Mouse (Mus musculus) erythroblast, embryonic 14.5 days (primary cell): ENCODE results near the gene Slc29a4.

Experiments used
- GATA1 ChIP-seq: IDR thresholded peaks from 2 replicates; pipeline ENCODE4 v1.6.1; 2012; ENCODE audit warnings: low read length, inconsistent platforms, mixed read lengths
- TAL1 ChIP-seq: IDR thresholded peaks from 3 replicates; pipeline ENCODE4 v1.6.1; 2012; ENCODE audit warnings: low read length, inconsistent platforms, mixed read lengths

DNA sequence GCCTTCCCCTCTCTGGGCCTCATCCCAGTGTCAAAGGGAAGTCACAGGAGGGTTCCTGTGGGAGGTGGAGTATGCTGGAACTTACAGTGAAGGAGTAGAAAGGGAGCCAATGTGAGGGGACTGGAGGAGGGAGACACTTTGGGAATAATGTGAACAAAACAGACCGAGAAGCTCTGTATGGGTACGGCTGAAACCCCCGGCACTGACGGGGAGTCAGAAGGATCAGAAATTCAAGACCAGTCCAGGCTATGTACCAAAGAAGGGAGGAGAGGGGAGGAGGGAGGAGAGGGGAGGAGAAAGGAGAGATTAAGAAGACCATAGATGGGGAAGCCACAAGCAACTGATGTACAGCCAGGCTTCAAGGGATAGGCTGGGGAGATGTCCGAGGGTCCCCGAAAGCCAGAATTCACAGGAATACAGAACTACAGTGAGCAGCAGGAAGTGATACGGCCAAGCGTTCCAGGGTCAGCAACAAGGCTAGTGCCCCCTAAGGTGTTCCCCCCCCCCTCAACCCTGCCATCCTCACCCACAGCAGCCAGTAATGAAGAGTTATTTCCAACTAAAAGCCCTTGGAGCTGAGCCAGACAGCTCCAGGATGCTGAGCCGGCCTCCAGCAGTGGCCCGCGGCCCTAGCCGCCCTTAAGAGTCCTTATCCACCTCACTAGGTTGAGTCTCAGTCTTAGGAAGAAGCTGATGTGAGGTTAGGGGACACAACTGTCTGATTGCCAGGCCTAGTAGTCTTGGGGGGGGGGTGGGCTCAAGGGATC is 842 bp downstream of the Slc29a4 start:
- TF ChIP-seq GATA1 (no peak), TAL1 (no peak)
